Comparison of ENCODE assay signal across 24 mouse cellular contexts in the genomic region with DNA sequence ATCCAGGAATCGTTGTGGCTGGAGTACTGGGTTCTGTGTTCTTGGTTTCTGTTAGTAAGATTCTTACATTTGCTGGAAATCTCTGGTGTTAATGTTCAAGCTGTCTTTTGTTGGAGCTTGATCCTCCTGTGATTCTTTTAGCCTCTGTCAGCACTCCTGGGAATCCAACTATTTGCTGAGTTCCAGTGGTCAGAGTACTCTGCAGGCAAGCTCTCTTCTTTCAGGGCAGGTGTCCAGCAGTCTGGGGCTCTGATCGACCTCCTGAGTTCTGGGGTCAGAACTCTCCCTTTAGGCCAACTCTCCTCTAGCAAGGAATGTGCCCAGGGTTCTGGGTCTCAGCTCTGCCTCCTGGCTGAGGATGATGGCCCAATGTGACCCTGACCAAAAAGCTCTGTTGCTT.
"Had no signal": no experiment of that assay in that cellular context is flagged by ENCODE, and none has a peak within 500 bp of the region (broad histone marks: within the 10 kb centered on the region; RNA-seq: fewer than 3 reads in every experiment).

No protein-coding gene starts in this region.

- H3K27ac ChIP-seq: layer of hippocampus, adult 2 months; limb, embryonic 10.5 days; limb, embryonic 13.5 days; liver, embryonic 12.5 days; liver, embryonic 15.5 days; lung, embryonic 15.5 days; midbrain, embryonic 10.5 days; midbrain, embryonic 13.5 days; neural tube, embryonic 13.5 days; stomach, embryonic 15.5 days had no signal

- H3K36me3 ChIP-seq: limb, embryonic 10.5 days; limb, embryonic 13.5 days; liver, embryonic 12.5 days; liver, embryonic 15.5 days; lung, embryonic 15.5 days; midbrain, embryonic 10.5 days; midbrain, embryonic 13.5 days; neural tube, embryonic 13.5 days; stomach, embryonic 15.5 days had no signal

- H3K4me1 ChIP-seq: limb, embryonic 10.5 days; limb, embryonic 13.5 days; liver, embryonic 12.5 days; liver, embryonic 15.5 days; lung, embryonic 15.5 days; megakaryocyte, embryonic 14.5 days; midbrain, embryonic 10.5 days; midbrain, embryonic 13.5 days; neural tube, embryonic 13.5 days; stomach, embryonic 15.5 days had no signal

- ATAC-seq: intestine, embryonic 16.5 days; liver, embryonic 12.5 days; midbrain, embryonic 13.5 days; midbrain, embryonic 16.5 days had no signal

- H3K4me3 ChIP-seq: layer of hippocampus, adult 2 months; limb, embryonic 10.5 days; limb, embryonic 13.5 days; liver, embryonic 12.5 days; liver, embryonic 15.5 days; lung, embryonic 15.5 days; megakaryocyte, embryonic 14.5 days; midbrain, embryonic 10.5 days; midbrain, embryonic 13.5 days; myocyte; neural tube, embryonic 13.5 days; stomach, embryonic 15.5 days had no signal

- H3K9ac ChIP-seq: limb, embryonic 13.5 days; liver, embryonic 12.5 days; liver, embryonic 15.5 days; lung, embryonic 15.5 days; midbrain, embryonic 13.5 days; neural tube, embryonic 13.5 days; stomach, embryonic 15.5 days had no signal

- H3K9me3 ChIP-seq: limb, embryonic 10.5 days; limb, embryonic 13.5 days; liver, embryonic 12.5 days; liver, embryonic 15.5 days; lung, embryonic 15.5 days; midbrain, embryonic 10.5 days; midbrain, embryonic 13.5 days; neural tube, embryonic 13.5 days; stomach, embryonic 15.5 days had no signal

- H3K27me3 ChIP-seq: limb, embryonic 13.5 days; liver, embryonic 12.5 days; liver, embryonic 15.5 days; lung, embryonic 15.5 days; megakaryocyte, embryonic 14.5 days; midbrain, embryonic 13.5 days; neural tube, embryonic 13.5 days; stomach, embryonic 15.5 days had no signal

- H3K4me2 ChIP-seq: limb, embryonic 13.5 days; liver, embryonic 12.5 days; liver, embryonic 15.5 days; lung, embryonic 15.5 days; midbrain, embryonic 13.5 days; neural tube, embryonic 13.5 days; stomach, embryonic 15.5 days had no signal

- DNase-seq: layer of hippocampus, adult 9-11 months; liver; lung, adult 18-20 months; lung, postnatal 10 days; lung, postnatal 36 days; retina, postnatal 1 day; right cerebral cortex, postnatal 25 days; spleen, adult 18-20 months; thymus, adult 18-20 months; thymus, postnatal 36 days had no signal
